Mouse (Mus musculus): ENCODE measurements at regions not wholly inside any gene's neighbourhood (a gene's known extent, or its start where the extent isn't known, plus 50 kb on each side); places are given as distances from the start of the nearest gene placed in this dataset.

- Histone ChIP-seq H3K27me3 (ENCODE audit: insufficient read depth, low read length) (no peaks in the 10 kb centered on the region), H3K9ac (replicated peaks; ENCODE audit: low read length) (no peak overlapping the region), H3K4me1 (ENCODE audit: insufficient read depth, low read length) (0 out of 2 replicates have a peak, but pooled peaks cover 4% of the 10 kb centered on the region), H3K4me2 (replicated peaks; ENCODE audit: low read depth, low read length) (no peak overlapping the region), H3K4me3 (ENCODE audit: low read length) (no peak overlapping the region), H3K9me3 (ENCODE audit: low read length) (no peaks in the 10 kb centered on the region), H3K27ac (ENCODE audit: low read length) (no peak overlapping the region), H3K36me3 (ENCODE audit: insufficient read depth, low read length) (no peaks in the 10 kb centered on the region)
- WGBS = 86% methylated on average over 3 of the region's 3 CpGs
- ATAC-seq (ENCODE audit: low FRiP score, low TSS enrichment) = no peak
Measured at GRCm38 (mm10) chr12:28380203-28380602, 172.0 kb downstream of the Dcdc2c start.

GRCm38 (mm10) chr12:28377968-28378367 is 174.2 kb downstream of the Dcdc2c start:
- no peak overlapping the region for H3K4me3 ChIP-seq (ENCODE audit: low read length)
- no peaks in the 10 kb centered on the region for H3K36me3 ChIP-seq (ENCODE audit: insufficient read depth, low read length)
- no peaks in the 10 kb centered on the region for H3K27me3 ChIP-seq (ENCODE audit: insufficient read depth, low read length)
- no peak for ATAC-seq (ENCODE audit: low FRiP score, low TSS enrichment)
- no peak overlapping the region for H3K4me2 ChIP-seq (replicated peaks; ENCODE audit: low read depth, low read length)
- 75% methylated on average over 3 of the region's 3 CpGs for WGBS
- no peak overlapping the region for H3K27ac ChIP-seq (ENCODE audit: low read length)
- no peaks in the 10 kb centered on the region for H3K9me3 ChIP-seq (ENCODE audit: low read length)
- H3K4me1 ChIP-seq (ENCODE audit: insufficient read depth, low read length) = 0 out of 2 replicates have a peak, but pooled peaks cover 4% of the 10 kb centered on the region
- no peak overlapping the region for H3K9ac ChIP-seq (replicated peaks; ENCODE audit: low read length)

DNA sequence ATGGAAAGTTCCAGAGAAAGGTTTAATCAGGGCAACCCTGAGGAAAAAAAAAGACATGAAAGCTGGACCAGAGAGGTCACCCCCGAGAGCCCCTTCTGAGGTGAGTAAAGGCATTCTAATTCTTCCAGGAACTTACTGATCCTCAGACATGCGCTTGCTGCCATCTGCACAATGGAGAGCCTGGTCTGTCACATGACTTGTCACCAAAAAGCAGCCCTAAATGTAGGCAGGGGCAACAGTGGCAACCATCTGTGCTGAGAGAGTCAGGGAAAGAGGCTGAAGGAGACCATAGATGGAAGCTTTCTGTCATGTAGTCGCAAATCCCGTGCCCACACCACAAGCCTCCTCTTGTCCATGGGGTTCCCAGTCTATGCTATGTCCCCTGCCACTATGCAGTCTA is 174.8 kb downstream of the Dcdc2c start:
- Histone ChIP-seq H3K4me3 (ENCODE audit: low read length) (no peak overlapping the region), H3K9ac (replicated peaks; ENCODE audit: low read length) (no peak overlapping the region), H3K4me1 (ENCODE audit: insufficient read depth, low read length) (0 out of 2 replicates have a peak, but pooled peaks cover 4% of the 10 kb centered on the region), H3K36me3 (ENCODE audit: insufficient read depth, low read length) (no peaks in the 10 kb centered on the region), H3K27me3 (ENCODE audit: insufficient read depth, low read length) (no peaks in the 10 kb centered on the region), H3K27ac (ENCODE audit: low read length) (no peak overlapping the region), H3K4me2 (replicated peaks; ENCODE audit: low read depth, low read length) (no peak overlapping the region), H3K9me3 (ENCODE audit: low read length) (no peaks in the 10 kb centered on the region)
- 83% methylated on average over 4 of the region's 4 CpGs for WGBS
- no peak for ATAC-seq (ENCODE audit: low FRiP score, low TSS enrichment)

DNA sequence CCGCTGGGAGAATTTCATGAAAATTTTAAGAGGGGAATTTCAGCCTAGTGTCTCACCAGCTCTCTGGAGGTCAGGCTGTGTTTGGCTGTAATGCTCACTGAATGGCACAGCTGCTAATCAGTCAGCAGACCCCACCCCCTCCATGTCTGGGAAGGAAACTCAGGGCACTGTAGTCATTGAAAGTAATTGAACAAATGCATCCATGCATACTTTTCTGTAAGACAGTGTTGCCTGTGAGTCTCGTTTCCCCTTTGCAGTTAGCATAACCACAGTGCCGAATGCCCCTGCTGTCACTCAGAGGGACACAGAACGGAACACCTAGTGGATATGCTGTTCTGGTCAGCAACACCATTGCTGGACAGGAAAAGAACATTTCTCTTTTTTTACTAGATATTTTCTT is 175.4 kb downstream of the Dcdc2c start:
- 50% methylated on average over 4 of the region's 4 CpGs for WGBS
- Histone ChIP-seq H3K27me3 (ENCODE audit: insufficient read depth, low read length) (no peaks in the 10 kb centered on the region), H3K4me3 (ENCODE audit: low read length) (no peak overlapping the region), H3K36me3 (ENCODE audit: insufficient read depth, low read length) (no peaks in the 10 kb centered on the region), H3K9me3 (ENCODE audit: low read length) (no peaks in the 10 kb centered on the region), H3K4me1 (ENCODE audit: insufficient read depth, low read length) (0 out of 2 replicates have a peak, but pooled peaks cover 4% of the 10 kb centered on the region), H3K4me2 (replicated peaks; ENCODE audit: low read depth, low read length) (no peak overlapping the region), H3K9ac (replicated peaks; ENCODE audit: low read length) (no peak overlapping the region), H3K27ac (ENCODE audit: low read length) (no peak overlapping the region)
- ATAC-seq (ENCODE audit: low FRiP score, low TSS enrichment) = no peak

GRCm38 (mm10) chr12:28365304-28365703 is 186.9 kb downstream of the Dcdc2c start:
- Histone ChIP-seq H3K4me3 (ENCODE audit: low read length) (no peak overlapping the region), H3K4me2 (replicated peaks; ENCODE audit: low read depth, low read length) (no peak overlapping the region), H3K4me1 (ENCODE audit: insufficient read depth, low read length) (peaks cover 5% of the 10 kb centered on the region; the same call in 1 of the 2 replicates), H3K9ac (replicated peaks; ENCODE audit: low read length) (no peak overlapping the region), H3K27me3 (ENCODE audit: insufficient read depth, low read length) (no peaks in the 10 kb centered on the region), H3K27ac (ENCODE audit: low read length) (no peak overlapping the region), H3K36me3 (ENCODE audit: insufficient read depth, low read length) (no peaks in the 10 kb centered on the region), H3K9me3 (ENCODE audit: low read length) (no peaks in the 10 kb centered on the region)
- 59% methylated on average over 2 of the region's 2 CpGs for WGBS
- ATAC-seq (ENCODE audit: low FRiP score, low TSS enrichment) = no peak

DNA sequence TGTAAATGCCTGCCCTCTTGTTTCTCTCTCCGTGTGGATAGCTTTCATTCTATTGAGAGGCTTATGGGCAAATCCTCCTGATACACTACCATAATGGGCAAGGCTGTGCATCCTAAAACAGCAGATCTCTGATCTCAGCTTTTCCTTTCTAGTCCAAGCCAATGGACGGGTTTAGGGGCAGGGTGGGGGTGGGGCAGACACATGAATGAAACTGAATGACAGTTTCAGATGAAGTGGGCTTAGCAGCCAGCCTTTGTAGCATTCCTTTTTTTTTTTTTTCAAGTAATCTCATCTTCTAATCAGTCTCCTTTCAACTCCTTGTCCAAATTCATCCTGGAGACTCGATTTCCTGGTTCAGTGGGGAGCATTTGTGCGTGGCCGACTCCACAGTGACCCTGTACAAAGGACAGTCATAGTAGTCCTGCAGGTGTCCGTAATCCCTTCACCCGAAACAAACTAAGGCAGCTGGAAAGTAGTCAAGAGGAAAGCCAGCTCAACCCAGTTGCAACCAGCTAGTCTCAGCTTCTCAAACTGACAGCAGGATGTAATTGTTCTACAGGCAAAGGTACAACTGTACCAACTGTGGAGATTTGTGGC is 193.4 kb downstream of the Dcdc2c start:
- no peaks in the 10 kb centered on the region for H3K27me3 ChIP-seq (ENCODE audit: insufficient read depth, low read length)
- 33% methylated on average over 7 of the region's 7 CpGs for WGBS
- peak; percentile 65 for ATAC-seq (ENCODE audit: low FRiP score, low TSS enrichment)

DNA sequence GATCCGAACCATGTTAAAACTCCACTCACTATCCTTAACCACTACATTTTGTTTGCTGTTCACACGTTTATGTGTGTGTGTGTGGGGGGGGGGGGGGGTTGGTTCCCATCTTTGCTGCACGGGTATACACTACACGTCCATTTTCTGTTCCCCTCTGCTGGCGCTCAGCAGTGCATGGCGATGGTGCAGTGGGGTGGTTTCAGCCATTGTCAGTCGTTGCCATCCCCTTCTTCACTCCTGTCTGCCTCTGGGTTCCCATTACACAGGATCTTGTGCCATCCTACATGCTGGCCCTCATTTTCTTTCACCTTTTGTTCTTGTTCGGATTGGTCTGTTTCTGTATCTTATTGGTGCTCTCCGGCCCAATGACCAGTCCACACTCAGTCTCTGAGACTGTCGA is 194.4 kb downstream of the Dcdc2c start:
- no peak for ATAC-seq (ENCODE audit: low FRiP score, low TSS enrichment)
- 0 out of 2 replicates have a peak, but pooled peaks cover 2% of the 10 kb centered on the region for H3K4me1 ChIP-seq (ENCODE audit: insufficient read depth, low read length)
- H3K9ac ChIP-seq (replicated peaks; ENCODE audit: low read length) = no peak overlapping the region
- H3K4me2 ChIP-seq (replicated peaks; ENCODE audit: low read depth, low read length) = no peak overlapping the region
- no peak overlapping the region for H3K27ac ChIP-seq (ENCODE audit: low read length)
- H3K9me3 ChIP-seq (ENCODE audit: low read length) = peaks cover 2% of the 10 kb centered on the region; the same call in 1 of the 2 replicates
- H3K4me3 ChIP-seq (ENCODE audit: low read length) = no peak overlapping the region
- no peaks in the 10 kb centered on the region for H3K36me3 ChIP-seq (ENCODE audit: insufficient read depth, low read length)
- H3K27me3 ChIP-seq (ENCODE audit: insufficient read depth, low read length) = no peaks in the 10 kb centered on the region
- WGBS = 77% methylated on average over 10 of the region's 10 CpGs

More for the DNA sequence above, 193.4 kb downstream of the Dcdc2c start:
- Histone ChIP-seq H3K9me3 (ENCODE audit: low read length) (peaks cover 2% of the 10 kb centered on the region; the same call in 1 of the 2 replicates), H3K9ac (replicated peaks; ENCODE audit: low read length) (no peak overlapping the region), H3K4me3 (ENCODE audit: low read length) (no peak overlapping the region), H3K4me1 (ENCODE audit: insufficient read depth, low read length) (0 out of 2 replicates have a peak, but pooled peaks cover 2% of the 10 kb centered on the region), H3K36me3 (ENCODE audit: insufficient read depth, low read length) (no peaks in the 10 kb centered on the region), H3K27ac (ENCODE audit: low read length) (no peak overlapping the region), H3K4me2 (replicated peaks; ENCODE audit: low read depth, low read length) (no peak overlapping the region)

DNA sequence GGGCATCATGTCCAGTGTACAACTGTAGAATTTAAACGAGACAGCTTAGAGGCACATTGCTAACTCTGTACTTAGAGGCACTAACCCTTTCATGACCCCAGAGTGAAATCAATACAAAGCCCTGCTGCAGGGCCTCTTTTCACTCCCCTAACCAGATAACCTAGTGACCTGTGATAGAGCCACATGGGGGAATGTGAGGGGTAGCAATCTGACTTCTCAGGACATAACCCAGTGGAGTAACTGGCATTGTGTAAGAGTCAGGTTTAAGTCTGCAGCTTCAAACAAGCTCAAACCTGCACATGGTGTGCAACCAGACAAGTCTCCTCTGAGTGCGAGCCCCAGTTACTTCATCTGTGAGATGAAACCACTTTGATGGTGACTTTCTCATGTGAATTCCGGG is 199.1 kb downstream of the Dcdc2c start:
- no peak for ATAC-seq (ENCODE audit: low FRiP score, low TSS enrichment)
- no peaks in the 10 kb centered on the region for H3K4me1 ChIP-seq (ENCODE audit: insufficient read depth, low read length)

DNA sequence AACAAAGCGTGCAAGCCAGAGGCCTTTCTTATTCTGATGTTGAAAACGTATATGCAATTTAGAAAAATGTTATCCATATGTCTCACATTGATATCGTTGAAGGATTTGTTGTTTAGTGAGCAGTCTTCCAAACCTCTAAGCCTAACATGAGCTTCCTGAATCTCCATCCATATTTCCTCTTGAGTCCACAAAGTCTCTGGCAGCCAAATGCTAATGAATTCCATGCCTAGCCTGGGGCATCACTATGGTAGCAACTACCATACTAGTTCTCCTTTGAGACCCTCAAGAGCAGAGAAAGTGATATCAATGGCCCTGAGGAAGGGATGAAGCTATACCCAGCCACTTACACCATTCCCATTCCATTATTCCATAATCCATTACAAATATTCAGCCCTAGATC is 199.6 kb downstream of the Dcdc2c start:
- no peaks in the 10 kb centered on the region for H3K36me3 ChIP-seq (ENCODE audit: insufficient read depth, low read length)
- H3K9ac ChIP-seq (replicated peaks; ENCODE audit: low read length) = no peak overlapping the region
- ATAC-seq (ENCODE audit: low FRiP score, low TSS enrichment) = no peak
- no peak overlapping the region for H3K4me3 ChIP-seq (ENCODE audit: low read length)
- H3K27ac ChIP-seq (ENCODE audit: low read length) = no peak overlapping the region
- H3K9me3 ChIP-seq (ENCODE audit: low read length) = peaks cover 2% of the 10 kb centered on the region; the same call in 1 of the 2 replicates
- 78% methylated on average over 3 of the region's 3 CpGs for WGBS
- no peaks in the 10 kb centered on the region for H3K4me1 ChIP-seq (ENCODE audit: insufficient read depth, low read length)
- no peak overlapping the region for H3K4me2 ChIP-seq (replicated peaks; ENCODE audit: low read depth, low read length)
- H3K27me3 ChIP-seq (ENCODE audit: insufficient read depth, low read length) = no peaks in the 10 kb centered on the region

More for the DNA sequence above, 199.1 kb downstream of the Dcdc2c start:
- Histone ChIP-seq H3K4me2 (replicated peaks; ENCODE audit: low read depth, low read length) (no peak overlapping the region), H3K4me3 (ENCODE audit: low read length) (no peak overlapping the region), H3K27me3 (ENCODE audit: insufficient read depth, low read length) (no peaks in the 10 kb centered on the region), H3K9ac (replicated peaks; ENCODE audit: low read length) (no peak overlapping the region), H3K36me3 (ENCODE audit: insufficient read depth, low read length) (no peaks in the 10 kb centered on the region), H3K9me3 (ENCODE audit: low read length) (peaks cover 2% of the 10 kb centered on the region; the same call in 1 of the 2 replicates), H3K27ac (ENCODE audit: low read length) (no peak overlapping the region)
- WGBS = 59% methylated on average over 3 of the region's 3 CpGs

GRCm38 (mm10) chr12:28342735-28343134 is 209.5 kb downstream of the Dcdc2c start:
- H3K9me3 ChIP-seq (ENCODE audit: low read length) = no peaks in the 10 kb centered on the region
- H3K4me3 ChIP-seq (ENCODE audit: low read length) = no peak overlapping the region
- no peak overlapping the region for H3K4me2 ChIP-seq (replicated peaks; ENCODE audit: low read depth, low read length)
- H3K27ac ChIP-seq (ENCODE audit: low read length) = no peak overlapping the region
- H3K4me1 ChIP-seq (ENCODE audit: insufficient read depth, low read length) = peaks cover 4% of the 10 kb centered on the region; the same call in 1 of the 2 replicates
- no peak overlapping the region for H3K9ac ChIP-seq (replicated peaks; ENCODE audit: low read length)
- WGBS = 32% methylated on average over 2 of the region's 2 CpGs
- H3K27me3 ChIP-seq (ENCODE audit: insufficient read depth, low read length) = no peaks in the 10 kb centered on the region
- ATAC-seq (ENCODE audit: low FRiP score, low TSS enrichment) = peak; percentile 67
- H3K36me3 ChIP-seq (ENCODE audit: insufficient read depth, low read length) = no peaks in the 10 kb centered on the region
